In genomic region chr5:147645001-147645645, GRCm38 (mm10) we compare ENCODE assay signal across 7 mouse cellular contexts.
DNase-seq lines count a peak whose midpoint lies in the region.

No protein-coding gene starts in this region.

- DNase-seq in NIH3T3 (ENCODE audit: low read depth) = peak; percentile 78
- DNase-seq in adrenal gland, adult 18-20 months (ENCODE audit: low spot score in 2 of 2) = peak; percentile 41 to 70
- peak; percentile 46 to 56 for DNase-seq in frontal cortex, postnatal 25 days (ENCODE audit: low spot score in 2 of 2)
- peak; percentile 78 to 88 for DNase-seq in heart, postnatal 36 days
- DNase-seq in left cerebral cortex, adult 18-20 months (ENCODE audit: low spot score in 2 of 2) = peak; percentile 51 to 63
- DNase-seq in ovary, postnatal 10 days (ENCODE audit: low spot score) = peak; percentile 40
- DNase-seq in thymus, postnatal 36 days = no peak

- intact Hi-C loops in heart, postnatal 36 days (cut with DNase I) = loop anchor here (5.0 kb wide), 1 partner anchor 63 kb away; no protein-coding TSS in a partner anchor

Comparison
In these comparisons a context has a peak if more than half of its experiments do, and no peak if none do; other contexts are left out.
1. DNase-seq: peak in NIH3T3 (single experiment), adrenal gland, adult 18-20 months (2 of 2), frontal cortex, postnatal 25 days (2 of 2), heart, postnatal 36 days (2 of 2), left cerebral cortex, adult 18-20 months (2 of 2) and ovary, postnatal 10 days (single experiment); none in thymus, postnatal 36 days (0 of 2).